Mouse (Mus musculus): ENCODE data around the gene Olfr1357.

DNA sequence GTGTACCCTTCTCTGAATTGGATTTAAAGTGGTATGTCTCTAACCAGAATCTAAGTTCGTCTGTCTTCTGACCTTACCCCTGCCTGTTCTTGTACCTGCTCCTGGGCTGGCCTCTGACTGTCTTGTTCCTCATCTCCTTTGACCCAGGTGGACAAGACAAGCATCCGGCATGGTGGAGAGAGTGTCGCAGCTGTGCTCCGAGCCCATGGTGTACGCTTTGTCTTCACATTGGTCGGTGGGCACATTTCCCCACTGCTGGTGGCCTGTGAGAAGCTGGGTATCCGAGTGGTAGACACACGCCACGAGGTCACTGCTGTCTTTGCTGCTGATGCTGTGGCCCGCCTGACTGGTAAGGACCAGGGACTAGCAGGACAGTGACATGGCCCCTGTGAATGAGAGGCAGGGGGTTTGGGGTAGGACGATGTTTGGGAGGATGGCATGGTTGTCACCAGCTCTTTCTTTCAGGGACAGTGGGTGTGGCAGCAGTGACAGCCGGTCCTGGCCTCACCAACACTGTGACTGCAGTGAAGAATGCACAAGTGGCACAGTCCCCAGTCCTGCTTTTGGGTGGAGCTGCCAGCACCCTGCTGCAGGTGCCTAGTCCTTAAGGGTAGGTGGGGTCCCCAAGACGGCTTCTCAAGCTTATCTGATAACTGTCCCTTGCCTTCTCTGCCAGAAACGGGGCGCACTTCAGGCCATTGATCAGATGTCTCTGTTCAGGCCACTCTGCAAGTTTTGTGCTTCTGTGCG, 41.3 kb downstream of the Olfr1357 start:
- no peak for TF ChIP-seq GATA1 (IDR thresholded peaks at IDR 0.05; ENCODE audit: low read length)
- TF ChIP-seq TAL1 (IDR thresholded peaks at IDR 0.05; ENCODE audit: low read length): no peak
